Mouse (Mus musculus) cerebellum, adult 9-10 months (tissue): ENCODE data around the gene Rfx5.

Source experiments
- DNase-seq: peaks from one replicate; pipeline ENCODE4 v3.0.0; 2022

Gene Rfx5

GRCm38 (mm10) chr3:95002569-95002968, 48.7 kb downstream of the Rfx5 start:
- DNase-seq: no peak

- DNase-seq: no peak
Observed at GRCm38 (mm10) chr3:95003273-95003672, 49.4 kb downstream of the Rfx5 start.

DNA sequence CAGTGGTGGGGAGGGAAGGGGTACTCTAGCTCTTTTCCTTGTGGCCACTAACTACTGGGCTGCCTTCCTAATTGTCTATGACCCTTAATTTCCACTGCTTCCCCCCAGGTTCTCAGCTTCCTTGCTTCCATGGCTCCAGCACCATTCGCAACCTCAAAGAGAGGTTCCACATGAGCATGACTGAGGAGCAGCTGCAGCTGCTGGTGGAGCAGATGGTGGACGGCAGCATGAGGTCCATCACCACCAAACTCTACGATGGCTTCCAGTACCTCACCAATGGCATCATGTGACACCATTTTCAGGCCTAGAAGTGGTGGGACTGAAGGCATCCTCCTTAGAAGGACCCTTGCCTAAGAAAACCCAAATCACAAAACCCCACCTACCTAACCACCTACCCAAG, 51.8 kb downstream of the Rfx5 start:
- no peak for DNase-seq

GRCm38 (mm10) chr3:95007706-95008105, 53.8 kb downstream of the Rfx5 start:
- DNase-seq: no peak

DNA sequence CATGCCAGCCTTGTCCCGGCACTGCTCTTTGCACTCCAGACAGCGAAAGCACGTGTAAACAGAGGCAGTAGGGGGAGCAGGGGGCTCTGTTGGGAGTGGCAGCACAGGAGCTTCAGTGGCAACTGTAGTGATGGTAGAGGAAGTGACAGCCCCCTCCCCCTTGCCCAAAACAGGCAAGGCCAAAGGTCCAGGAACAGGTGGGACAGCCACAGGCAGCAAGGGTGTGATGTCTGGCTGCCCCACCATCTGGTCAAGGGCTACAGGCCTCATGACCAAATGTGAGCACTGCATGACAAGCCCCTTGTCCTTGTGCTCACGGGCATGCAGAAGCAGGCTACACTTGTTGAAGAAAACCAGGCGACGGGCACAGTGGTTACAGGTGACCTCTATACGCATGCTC, 56.5 kb downstream of the Rfx5 start:
- DNase-seq: no peak
